Mouse (Mus musculus): ENCODE measurements at regions not wholly inside any gene's neighbourhood (a gene's known extent, or its start where the extent isn't known, plus 50 kb on each side); places are given as distances from the start of the nearest gene placed in this dataset.
"Not testable (repeated sequence)": the region's sequence is repeated elsewhere in the genome, so short reads cannot be mapped to it uniquely, and the experiment has no call there.

DNA sequence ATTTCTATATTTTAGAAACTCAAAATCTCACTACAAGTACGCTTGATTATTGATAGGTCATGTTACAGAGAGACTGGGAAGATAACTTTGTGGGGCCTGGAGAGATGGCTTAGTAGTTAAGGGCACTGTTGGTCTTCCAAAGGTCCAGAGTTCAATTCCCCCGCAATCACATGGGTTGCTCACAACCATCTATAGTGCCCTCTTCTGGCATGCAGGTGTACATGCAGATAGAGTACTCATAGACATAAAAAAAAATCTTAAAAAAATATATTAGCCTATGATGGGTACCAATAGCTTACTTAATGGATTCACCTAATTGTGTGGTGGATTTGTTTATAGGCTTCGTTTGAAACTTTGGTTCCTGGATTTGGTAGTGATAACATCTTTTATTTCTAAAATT lies 654.2 kb upstream of the Marcks start:
- Histone ChIP-seq H3K9ac (no peak overlapping the region), H3K36me3 (no peaks in the 10 kb centered on the region), H3K9me3 (replicated peaks) (no peaks in the 10 kb centered on the region), H3K4me3 (replicated peaks) (no peak overlapping the region), H3K4me1 (replicated peaks) (no peaks in the 10 kb centered on the region), H3K27me3 (no peaks in the 10 kb centered on the region), H3K27ac (no peak overlapping the region), H3K4me2 (no peak overlapping the region)
- ATAC-seq (ENCODE audit: low read depth), result no peak
- DNase-seq, result no peak
- WGBS (ENCODE audit: insufficient replicate concordance), result 54% methylated on average over 3 of the region's 3 CpGs

GRCm38 (mm10) chr10:37788049-37788448 lies 649.3 kb upstream of the Marcks start:
- H3K27me3 ChIP-seq, result no peaks in the 10 kb centered on the region
- H3K9ac ChIP-seq, result no peak overlapping the region
- H3K9me3 ChIP-seq (replicated peaks), result no peaks in the 10 kb centered on the region
- no peaks in the 10 kb centered on the region for H3K4me1 ChIP-seq (replicated peaks)
- 71% methylated on average over 5 of the region's 5 CpGs for WGBS (ENCODE audit: insufficient replicate concordance)
- ATAC-seq (ENCODE audit: low read depth) (no peak), DNase-seq (no peak)
- H3K27ac ChIP-seq, result no peak overlapping the region
- H3K4me2 ChIP-seq, result no peak overlapping the region
- H3K4me3 ChIP-seq (replicated peaks), result no peak overlapping the region
- no peaks in the 10 kb centered on the region for H3K36me3 ChIP-seq

- Histone ChIP-seq H3K27ac (no peak overlapping the region), H3K36me3 (no peaks in the 10 kb centered on the region), H3K9me3 (replicated peaks) (no peaks in the 10 kb centered on the region), H3K4me1 (replicated peaks) (no peaks in the 10 kb centered on the region), H3K4me2 (no peak overlapping the region), H3K27me3 (no peaks in the 10 kb centered on the region), H3K4me3 (replicated peaks) (no peak overlapping the region), H3K9ac (no peak overlapping the region)
- 53% methylated on average over 2 of the region's 2 CpGs for WGBS (ENCODE audit: insufficient replicate concordance)
- DNase-seq (no peak), ATAC-seq (ENCODE audit: low read depth) (no peak)
Measured at GRCm38 (mm10) chr10:37779383-37780302, 640.9 kb upstream of the Marcks start.

DNA sequence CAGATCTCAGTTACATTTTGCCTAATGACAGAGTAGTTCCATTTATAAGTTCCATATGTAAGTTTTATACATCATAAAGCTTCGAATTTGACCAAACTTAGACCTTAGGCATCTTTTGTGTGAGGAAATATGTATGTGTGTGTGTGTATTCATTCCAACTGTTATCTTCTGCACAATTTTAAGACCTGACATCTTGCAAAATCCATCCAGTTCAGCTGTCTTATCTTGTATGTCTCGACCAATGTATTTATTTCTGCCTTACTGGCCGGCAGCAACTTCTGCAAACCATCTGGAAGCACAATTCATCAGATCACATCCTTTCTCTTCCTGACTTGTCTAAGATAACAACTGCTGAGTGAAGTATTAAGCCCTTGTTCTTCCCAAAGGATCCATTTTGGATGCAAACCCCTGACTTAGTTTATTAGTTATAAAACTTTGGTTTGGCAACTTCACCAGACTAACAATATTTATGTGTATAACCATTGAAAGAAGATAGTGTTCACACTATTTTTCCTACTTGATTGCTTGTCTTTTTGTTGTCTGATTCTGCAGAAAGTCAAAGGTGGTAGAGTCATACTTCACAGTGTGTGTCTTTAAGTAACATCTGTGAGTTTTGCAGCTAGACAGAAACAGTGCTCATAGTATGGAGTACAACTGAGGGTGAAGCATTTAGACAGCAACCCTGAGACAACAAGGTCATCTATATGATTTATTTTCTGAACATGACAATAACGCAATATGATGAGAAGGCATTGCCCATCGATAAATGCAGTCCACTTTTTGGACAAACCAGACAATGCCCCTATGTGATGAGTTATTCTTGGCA lies 622.0 kb upstream of the Marcks start:
- no peaks in the 10 kb centered on the region for H3K4me1 ChIP-seq (replicated peaks)
- DNase-seq (no peak), ATAC-seq (ENCODE audit: low read depth) (no peak)
- H3K4me2 ChIP-seq, result no peak overlapping the region
- H3K27ac ChIP-seq, result no peak overlapping the region
- H3K4me3 ChIP-seq (replicated peaks), result no peak overlapping the region
- 46% methylated on average over 5 of the region's 5 CpGs for WGBS (ENCODE audit: insufficient replicate concordance)
- no peaks in the 10 kb centered on the region for H3K27me3 ChIP-seq
- no peaks in the 10 kb centered on the region for H3K9me3 ChIP-seq (replicated peaks)
- H3K36me3 ChIP-seq, result no peaks in the 10 kb centered on the region
- H3K9ac ChIP-seq, result no peak overlapping the region

DNA sequence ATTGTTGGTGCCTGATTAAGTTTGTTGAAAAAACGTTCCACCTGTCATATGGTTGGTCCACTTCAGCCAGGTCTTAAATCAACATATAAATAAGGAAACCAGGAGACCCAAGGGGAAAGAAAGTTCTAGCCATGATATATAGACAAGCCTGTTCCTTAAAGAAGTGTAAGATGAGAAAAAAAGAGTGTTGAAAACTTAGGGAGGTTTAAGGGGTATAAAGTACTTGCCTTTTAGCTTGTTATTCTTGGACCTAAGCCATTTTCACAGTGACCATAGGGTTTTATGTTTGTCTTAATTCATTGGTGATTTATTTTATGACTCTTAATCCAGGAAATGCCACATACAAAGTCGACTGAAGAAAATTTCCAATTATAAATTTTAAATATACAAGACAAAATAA lies 602.9 kb upstream of the Marcks start:
- Histone ChIP-seq H3K4me2 (no peak overlapping the region), H3K4me1 (replicated peaks) (no peaks in the 10 kb centered on the region), H3K27me3 (no peaks in the 10 kb centered on the region)

GRCm38 (mm10) chr10:37739024-37739423 lies 600.3 kb upstream of the Marcks start:
- WGBS (ENCODE audit: insufficient replicate concordance), result 33% methylated on average over 2 of the region's 2 CpGs
- no peak overlapping the region for H3K4me3 ChIP-seq (replicated peaks)
- H3K27me3 ChIP-seq, result no peaks in the 10 kb centered on the region
- H3K9ac ChIP-seq, result no peak overlapping the region
- H3K9me3 ChIP-seq (replicated peaks), result no peaks in the 10 kb centered on the region
- DNase-seq (no peak), ATAC-seq (ENCODE audit: low read depth) (no peak)
- no peak overlapping the region for H3K4me2 ChIP-seq
- no peaks in the 10 kb centered on the region for H3K36me3 ChIP-seq
- no peaks in the 10 kb centered on the region for H3K4me1 ChIP-seq (replicated peaks)
- no peak overlapping the region for H3K27ac ChIP-seq

More for the DNA sequence above, 602.9 kb upstream of the Marcks start:
- WGBS (ENCODE audit: insufficient replicate concordance), result 25% methylated on average over 2 of the region's 2 CpGs
- H3K9ac ChIP-seq, result no peak overlapping the region
- H3K36me3 ChIP-seq, result no peaks in the 10 kb centered on the region
- DNase-seq (no peak), ATAC-seq (ENCODE audit: low read depth) (no peak)
- no peak overlapping the region for H3K4me3 ChIP-seq (replicated peaks)
- no peak overlapping the region for H3K27ac ChIP-seq
- no peaks in the 10 kb centered on the region for H3K9me3 ChIP-seq (replicated peaks)

GRCm38 (mm10) chr10:37725609-37726008 lies 586.9 kb upstream of the Marcks start:
- WGBS (ENCODE audit: insufficient replicate concordance), result 73% methylated on average over 4 of the region's 4 CpGs
- Histone ChIP-seq H3K27ac (no peak overlapping the region), H3K4me1 (replicated peaks) (no peaks in the 10 kb centered on the region), H3K4me2 (no peak overlapping the region), H3K27me3 (no peaks in the 10 kb centered on the region), H3K4me3 (replicated peaks) (no peak overlapping the region), H3K9ac (no peak overlapping the region), H3K36me3 (no peaks in the 10 kb centered on the region), H3K9me3 (replicated peaks) (no peaks in the 10 kb centered on the region)
- DNase-seq, result no peak
- no peak for ATAC-seq (ENCODE audit: low read depth)

DNA sequence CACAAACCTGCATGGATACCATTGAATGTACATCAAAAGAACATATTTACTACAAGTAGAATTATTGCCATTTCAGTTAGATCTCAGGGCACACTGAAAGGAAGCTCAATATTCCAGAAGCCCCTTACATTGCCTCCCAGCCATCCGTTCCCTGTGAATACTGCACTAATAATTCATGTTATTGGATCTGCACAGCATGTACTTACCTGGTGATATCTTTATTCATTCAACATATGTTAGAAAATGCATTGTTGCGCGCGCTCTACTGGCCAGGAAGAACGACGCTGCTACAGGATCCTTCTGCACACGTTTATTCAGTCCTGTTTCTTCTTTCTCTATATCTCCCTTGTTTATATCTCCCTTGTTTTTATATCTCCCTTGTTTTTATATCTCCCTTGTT lies 586.3 kb upstream of the Marcks start:
- ATAC-seq (ENCODE audit: low read depth); H3K9ac ChIP-seq; H3K9me3 ChIP-seq (replicated peaks); DNase-seq; H3K27me3 ChIP-seq; H3K4me3 ChIP-seq (replicated peaks); H3K4me2 ChIP-seq; H3K27ac ChIP-seq; H3K4me1 ChIP-seq (replicated peaks); H3K36me3 ChIP-seq: not testable (repeated sequence)
- 80% methylated on average over 7 of the region's 7 CpGs for WGBS (ENCODE audit: insufficient replicate concordance)

- no peaks in the 10 kb centered on the region for H3K36me3 ChIP-seq
- H3K9me3 ChIP-seq (replicated peaks), result no peaks in the 10 kb centered on the region
- no peak overlapping the region for H3K27ac ChIP-seq
- H3K4me1 ChIP-seq (replicated peaks), result no peaks in the 10 kb centered on the region
- WGBS (ENCODE audit: insufficient replicate concordance), result 44% methylated on average over 2 of the region's 2 CpGs
- ATAC-seq (ENCODE audit: low read depth) (no peak), DNase-seq (no peak)
- no peak overlapping the region for H3K4me3 ChIP-seq (replicated peaks)
- no peak overlapping the region for H3K4me2 ChIP-seq
- H3K9ac ChIP-seq, result no peak overlapping the region
- H3K27me3 ChIP-seq, result no peaks in the 10 kb centered on the region
Measured at GRCm38 (mm10) chr10:37720748-37721147, 582.0 kb upstream of the Marcks start.

- Histone ChIP-seq H3K9me3 (replicated peaks) (no peaks in the 10 kb centered on the region), H3K4me1 (replicated peaks) (no peaks in the 10 kb centered on the region), H3K4me3 (replicated peaks) (no peak overlapping the region), H3K4me2 (no peak overlapping the region), H3K9ac (no peak overlapping the region), H3K36me3 (no peaks in the 10 kb centered on the region), H3K27ac (no peak overlapping the region), H3K27me3 (no peaks in the 10 kb centered on the region)
- DNase-seq (no peak), ATAC-seq (ENCODE audit: low read depth) (no peak)
Measured at GRCm38 (mm10) chr10:37716946-37717345, 578.2 kb upstream of the Marcks start.

DNA sequence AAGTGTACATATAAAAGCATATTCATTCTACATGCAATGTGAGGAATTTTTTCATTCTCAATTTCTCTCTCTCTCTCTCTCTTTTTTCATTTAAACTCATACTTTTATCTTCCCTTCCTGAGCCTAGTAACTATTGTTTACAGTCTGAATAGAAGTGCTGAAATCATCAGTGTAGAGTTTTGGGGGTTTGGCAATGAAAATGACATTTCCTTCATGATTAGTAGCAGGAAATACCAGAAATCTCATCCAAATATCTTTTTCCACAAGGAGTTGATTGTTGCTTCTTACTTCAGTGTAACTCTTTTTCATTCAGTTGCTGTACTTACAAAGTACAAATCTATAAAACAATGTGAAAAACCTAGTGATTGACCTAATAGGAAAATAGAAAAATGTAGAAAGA lies 572.7 kb upstream of the Marcks start:
- ATAC-seq (ENCODE audit: low read depth) (no peak), DNase-seq (no peak)
- Histone ChIP-seq H3K27ac (no peak overlapping the region), H3K4me3 (replicated peaks) (no peak overlapping the region), H3K9ac (no peak overlapping the region), H3K27me3 (no peaks in the 10 kb centered on the region), H3K4me1 (replicated peaks) (no peaks in the 10 kb centered on the region), H3K9me3 (replicated peaks) (no peaks in the 10 kb centered on the region), H3K4me2 (no peak overlapping the region), H3K36me3 (no peaks in the 10 kb centered on the region)

Measured in liver, embryonic 13.5 days (tissue).